Mouse (Mus musculus) midbrain, embryonic 10.5 days (tissue): ENCODE results near the gene Rpl12. TPM values are rescaled to one million over a fixed set of nuclear protein-coding genes. Genes with fewer than 3 reads are reported as not detected.

ENCODE experiments used
- DNase-seq: peaks from one replicate; pipeline ENCODE4 v3.0.0-alpha.2; 2017; ENCODE audit warnings: low spot score
- H3K27ac ChIP-seq: fragments of 300-500 bp; sonication (generic); replicated peaks from 2 replicates; pipeline ENCODE4 v1.5.1; 2016; ENCODE audit warnings: mild to moderate bottlenecking
- H3K27me3 ChIP-seq: fragments of 300-500 bp; sonication (generic); 2 replicates; pipeline ENCODE4 v1.6.1; 2016; ENCODE audit warnings: low read depth, mild to moderate bottlenecking; ENCODE audit not compliant: poor library complexity, severe bottlenecking
- H3K36me3 ChIP-seq: fragments of 300-500 bp; sonication (generic); 2 replicates; pipeline ENCODE4 v1.6.1; 2016; ENCODE audit warnings: mild to moderate bottlenecking, moderate library complexity
- H3K4me1 ChIP-seq: fragments of 300-500 bp; sonication (generic); 2 replicates; pipeline ENCODE4 v1.6.1; 2016
- H3K4me3 ChIP-seq: fragments of 300-500 bp; sonication (generic); 2 replicates; pipeline ENCODE4 v1.5.1; 2016; ENCODE audit warnings: mild to moderate bottlenecking, moderate library complexity
- H3K9me3 ChIP-seq: fragments of 300-500 bp; sonication (generic); replicated peaks from 2 replicates; pipeline ENCODE4 v1.6.1; 2016; ENCODE audit warnings: mild to moderate bottlenecking
- WGBS: fragments of 180-500 bp; shearing (Covaris S2); methylation state at CpG from one replicate; pipeline ENCODE4 v1.1.7; 2016; 5-methylcytosine and 5-hydroxymethylcytosine counted together
- polyA plus RNA-seq: library from polyadenylated mRNA; unstranded; fragments of >200 nt; fragmentation: Nextera tagmentation; extraction: Ambion mirVana; gene quantifications from 2 replicates; pipeline ENCODE4 v1.2.1, GENCODE M21; 2016

The Rpl12 gene
- polyA plus RNA-seq, 1 experiment from 2014 or later, result 172 TPM

- H3K27me3 ChIP-seq, result no peaks in the 10 kb centered on the region
- DNase-seq, result no peak
Observed at GRCm38 (mm10) chr2:32962062-32962874, 909 bp downstream of the Rpl12 start.

GRCm38 (mm10) chr2:32962875-32963220 lies 1.5 kb downstream of the Rpl12 start:
- Histone ChIP-seq H3K4me1 (peaks cover 65% of the 10 kb centered on the region), H3K27ac (peak overlapping the region; percentile 92), H3K36me3 (peaks cover 36% of the 10 kb centered on the region), H3K9me3 (no peaks in the 10 kb centered on the region), H3K27me3 (no peaks in the 10 kb centered on the region), H3K4me3 (peak overlapping the region; percentile 82)
- 8% methylated on average over 9 of the region's 9 CpGs for WGBS
- DNase-seq, result no peak

More at GRCm38 (mm10) chr2:32962062-32962874, 909 bp downstream of the Rpl12 start:
- Histone ChIP-seq H3K4me3 (peak overlapping the region; percentile 82), H3K36me3 (peaks cover 40% of the 10 kb centered on the region), H3K27ac (peak overlapping the region; percentile 92), H3K4me1 (peaks cover 59% of the 10 kb centered on the region), H3K9me3 (no peaks in the 10 kb centered on the region)
- WGBS, result under 1% methylated on average over 33 of the region's 33 CpGs

GRCm38 (mm10) chr2:32963544-32963943 lies 2.2 kb downstream of the Rpl12 start:
- H3K27ac ChIP-seq, result no peak overlapping the region
- peaks cover 31% of the 10 kb centered on the region for H3K36me3 ChIP-seq
- 69% methylated on average over 4 of the region's 4 CpGs for WGBS
- no peaks in the 10 kb centered on the region for H3K9me3 ChIP-seq
- H3K4me1 ChIP-seq, result peaks cover 68% of the 10 kb centered on the region
- H3K4me3 ChIP-seq, result peak overlapping the region; percentile 82
- no peak for DNase-seq
- H3K27me3 ChIP-seq, result no peaks in the 10 kb centered on the region

- 57% methylated on average over 1 of the region's 1 CpGs for WGBS
- H3K9me3 ChIP-seq, result no peaks in the 10 kb centered on the region
- DNase-seq, result no peak
- H3K27me3 ChIP-seq, result no peaks in the 10 kb centered on the region
- H3K4me1 ChIP-seq, result peaks cover 68% of the 10 kb centered on the region
- peaks cover 30% of the 10 kb centered on the region for H3K36me3 ChIP-seq
- H3K4me3 ChIP-seq, result peak overlapping the region; percentile 82
- H3K27ac ChIP-seq, result no peak overlapping the region
Observed at GRCm38 (mm10) chr2:32963981-32964380, 2.6 kb downstream of the Rpl12 start.

- WGBS, result 25% methylated on average over 10 of the region's 10 CpGs
- no peaks in the 10 kb centered on the region for H3K27me3 ChIP-seq
- no peak overlapping the region for H3K27ac ChIP-seq
- H3K36me3 ChIP-seq, result peaks cover 29% of the 10 kb centered on the region
- peak overlapping the region; percentile 82; the same call in 1 of the 2 replicates for H3K4me3 ChIP-seq
- no peak for DNase-seq
- no peaks in the 10 kb centered on the region for H3K9me3 ChIP-seq
- H3K4me1 ChIP-seq, result peaks cover 68% of the 10 kb centered on the region
Observed at GRCm38 (mm10) chr2:32964659-32965457, 3.5 kb downstream of the Rpl12 start.

- peaks cover 61% of the 10 kb centered on the region for H3K4me1 ChIP-seq
Observed at GRCm38 (mm10) chr2:32965511-32966183, 4.3 kb downstream of the Rpl12 start.

GRCm38 (mm10) chr2:32966184-32966688 lies 4.9 kb downstream of the Rpl12 start:
- Histone ChIP-seq H3K36me3 (peaks cover 29% of the 10 kb centered on the region), H3K27me3 (no peaks in the 10 kb centered on the region), H3K4me3 (peak overlapping the region; percentile 74), H3K27ac (peak overlapping the region; percentile 93), H3K9me3 (no peaks in the 10 kb centered on the region), H3K4me1 (peaks cover 55% of the 10 kb centered on the region)
- 11% methylated on average over 13 of the region's 13 CpGs for WGBS
- DNase-seq, result no peak

More at GRCm38 (mm10) chr2:32965511-32966183, 4.3 kb downstream of the Rpl12 start:
- DNase-seq, result no peak
- no peak overlapping the region for H3K27ac ChIP-seq
- 15% methylated on average over 7 of the region's 7 CpGs for WGBS
- H3K9me3 ChIP-seq, result no peaks in the 10 kb centered on the region
- peak overlapping the region; percentile 74 for H3K4me3 ChIP-seq
- no peaks in the 10 kb centered on the region for H3K27me3 ChIP-seq
- peaks cover 29% of the 10 kb centered on the region for H3K36me3 ChIP-seq

GRCm38 (mm10) chr2:32966689-32967631 lies 5.6 kb downstream of the Rpl12 start:
- Histone ChIP-seq H3K4me1 (peaks cover 55% of the 10 kb centered on the region), H3K27me3 (no peaks in the 10 kb centered on the region), H3K36me3 (peaks cover 29% of the 10 kb centered on the region), H3K4me3 (peak overlapping the region; percentile 74), H3K9me3 (no peaks in the 10 kb centered on the region), H3K27ac (peak overlapping the region; percentile 93)
- DNase-seq, result peak; percentile 87
- WGBS, result 1% methylated on average over 55 of the region's 55 CpGs

- no peaks in the 10 kb centered on the region for H3K9me3 ChIP-seq
- H3K27me3 ChIP-seq, result no peaks in the 10 kb centered on the region
- 91% methylated on average over 9 of the region's 9 CpGs for WGBS
- peak overlapping the region; percentile 74; the same call in 1 of the 2 replicates for H3K4me3 ChIP-seq
- DNase-seq, result no peak
- H3K27ac ChIP-seq, result no peak overlapping the region
- peaks cover 26% of the 10 kb centered on the region for H3K36me3 ChIP-seq
- peaks cover 45% of the 10 kb centered on the region for H3K4me1 ChIP-seq
Observed at GRCm38 (mm10) chr2:32968024-32968614, 6.8 kb downstream of the Rpl12 start.

GRCm38 (mm10) chr2:32969326-32969725 lies 8.0 kb downstream of the Rpl12 start:
- DNase-seq, result no peak
- WGBS, result 93% methylated on average over 8 of the region's 8 CpGs
- Histone ChIP-seq H3K36me3 (peaks cover 26% of the 10 kb centered on the region), H3K27ac (no peak overlapping the region), H3K4me3 (no peak overlapping the region), H3K4me1 (peaks cover 33% of the 10 kb centered on the region), H3K9me3 (no peaks in the 10 kb centered on the region), H3K27me3 (no peaks in the 10 kb centered on the region)

GRCm38 (mm10) chr2:32971235-32971634 lies 9.9 kb downstream of the Rpl12 start:
- no peak for DNase-seq
- H3K4me3 ChIP-seq, result no peak overlapping the region
- no peaks in the 10 kb centered on the region for H3K27me3 ChIP-seq
- H3K27ac ChIP-seq, result no peak overlapping the region
- H3K4me1 ChIP-seq, result peaks cover 18% of the 10 kb centered on the region
- 34% methylated on average over 9 of the region's 9 CpGs for WGBS
- H3K9me3 ChIP-seq, result no peaks in the 10 kb centered on the region
- peaks cover 38% of the 10 kb centered on the region for H3K36me3 ChIP-seq
